Mouse (Mus musculus) forebrain, embryonic 14.5 days (tissue): ENCODE measurements at regions not wholly inside any gene's neighbourhood (a gene's known extent, or its start where the extent isn't known, plus 50 kb on each side); places are given as distances from the start of the nearest gene placed in this dataset.
A peak's percentile ranks its signal among the peaks of the same experiment; 100 is the strongest.

Experiments
- ATAC-seq: fragments of 200-750 bp; cut with Nextera tagmentation; 2 replicates; pipeline ENCODE4 v1.8.0; 2017; ENCODE audit warnings: mild to moderate bottlenecking, moderate library complexity
- DNase-seq: peaks from one replicate; pipeline ENCODE4 v3.0.0-alpha.2; 2015; ENCODE audit warnings: low spot score
- H3K27ac ChIP-seq: fragments of 300-500 bp; sonication (generic); 2 replicates; pipeline ENCODE4 v1.5.1; 2014; ENCODE audit warnings: low read depth, mild to moderate bottlenecking, control low read depth, low read length, moderate library complexity
- H3K27me3 ChIP-seq: fragments of 300-500 bp; sonication (generic); replicated peaks from 2 replicates; pipeline ENCODE4 v1.6.1; 2014; ENCODE audit warnings: low read length, control low read depth, mixed read lengths; ENCODE audit not compliant: control insufficient read depth, insufficient read depth
- H3K36me3 ChIP-seq: fragments of 300-500 bp; sonication (generic); 2 replicates; pipeline ENCODE4 v1.6.1; 2014; ENCODE audit warnings: low read length, control low read depth; ENCODE audit not compliant: control insufficient read depth, insufficient read depth
- H3K4me1 ChIP-seq: fragments of 300-500 bp; sonication (generic); 2 replicates; pipeline ENCODE4 v1.6.1; 2014; ENCODE audit warnings: antibody characterized with exemption, low read length, control low read depth; ENCODE audit not compliant: control insufficient read depth, insufficient read depth
- H3K4me2 ChIP-seq: fragments of 300-500 bp; sonication (generic); 2 replicates; pipeline ENCODE4 v1.6.1; 2014; ENCODE audit warnings: mild to moderate bottlenecking, control low read depth, low read length
- H3K4me3 ChIP-seq: fragments of 300-500 bp; sonication (generic); 2 replicates; pipeline ENCODE4 v1.5.1; 2014; ENCODE audit warnings: low read depth, low read length, control low read depth
- H3K9ac ChIP-seq: fragments of 300-500 bp; sonication (generic); 2 replicates; pipeline ENCODE4 v1.6.1; 2014; ENCODE audit warnings: mild to moderate bottlenecking, low read length, control low read depth, moderate library complexity
- H3K9me3 ChIP-seq: fragments of 300-500 bp; sonication (generic); replicated peaks from 2 replicates; pipeline ENCODE4 v1.6.1; 2016; ENCODE audit warnings: low read length, control low read depth, mixed read lengths; ENCODE audit not compliant: control insufficient read depth
- WGBS: fragments of 180-500 bp; shearing (Covaris S2); extraction: QIAGEN DNeasy Blood & Tissue Kit; methylation state at CpG from one replicate; pipeline ENCODE4 v1.1.7; 2014; 5-methylcytosine and 5-hydroxymethylcytosine counted together

GRCm38 (mm10) chr8:103270815-103271553, 485.5 kb upstream of the Cdh11 start:
- Histone ChIP-seq H3K27ac (no peak overlapping the region), H3K9ac (no peak overlapping the region), H3K9me3 (no peaks in the 10 kb centered on the region), H3K4me2 (no peak overlapping the region), H3K4me3 (no peak overlapping the region), H3K4me1 (peaks cover 10% of the 10 kb centered on the region), H3K36me3 (no peaks in the 10 kb centered on the region), H3K27me3 (no peaks in the 10 kb centered on the region)
- ATAC-seq, result no peak
- DNase-seq, result peak; percentile 17
- 35% methylated on average over 9 of the region's 9 CpGs for WGBS

GRCm38 (mm10) chr8:103272305-103273079, 487.1 kb upstream of the Cdh11 start:
- H3K4me3 ChIP-seq, result no peak overlapping the region
- no peak overlapping the region for H3K4me2 ChIP-seq
- H3K9me3 ChIP-seq, result no peaks in the 10 kb centered on the region
- no peak overlapping the region for H3K27ac ChIP-seq
- DNase-seq (peak; percentile 87), ATAC-seq (peak; percentile 91)
- H3K9ac ChIP-seq, result no peak overlapping the region
- H3K36me3 ChIP-seq, result no peaks in the 10 kb centered on the region
- no peaks in the 10 kb centered on the region for H3K27me3 ChIP-seq
- WGBS, result 3% methylated on average over 5 of the region's 5 CpGs
- peaks cover 10% of the 10 kb centered on the region for H3K4me1 ChIP-seq

- H3K9me3 ChIP-seq, result no peaks in the 10 kb centered on the region
- no peak overlapping the region for H3K9ac ChIP-seq
- no peak overlapping the region for H3K27ac ChIP-seq
- no peaks in the 10 kb centered on the region for H3K27me3 ChIP-seq
- WGBS, result 91% methylated on average over 2 of the region's 2 CpGs
- ATAC-seq (no peak), DNase-seq (no peak)
- H3K36me3 ChIP-seq, result no peaks in the 10 kb centered on the region
- no peak overlapping the region for H3K4me3 ChIP-seq
- peaks cover 10% of the 10 kb centered on the region for H3K4me1 ChIP-seq
- H3K4me2 ChIP-seq, result no peak overlapping the region
These were observed 488.0 kb upstream of the Cdh11 start for GRCm38 (mm10) chr8:103273476-103273875.

DNA sequence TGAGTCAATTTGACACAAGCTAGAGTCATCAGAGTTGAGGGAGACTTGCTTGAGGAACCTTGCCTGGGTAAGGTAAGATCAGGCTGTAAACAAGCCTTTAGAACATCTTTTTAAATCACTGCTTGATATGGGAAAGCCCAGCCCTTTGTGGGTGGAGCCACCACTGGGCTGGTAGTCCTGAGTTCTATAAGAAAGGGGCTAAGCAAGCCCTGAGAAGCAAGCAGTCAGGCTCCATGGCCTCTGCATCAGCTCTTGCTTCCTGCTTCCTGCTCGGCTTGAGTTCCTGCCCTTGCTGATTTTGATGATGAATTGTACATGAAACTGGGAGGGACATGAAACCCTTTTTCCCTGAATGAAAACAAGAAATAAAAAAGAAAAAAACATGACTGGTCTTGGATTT, 496.4 kb upstream of the Cdh11 start:
- ATAC-seq, result no peak
- Histone ChIP-seq H3K4me1 (no peaks in the 10 kb centered on the region), H3K36me3 (no peaks in the 10 kb centered on the region), H3K9me3 (no peaks in the 10 kb centered on the region), H3K27ac (no peak overlapping the region), H3K27me3 (no peaks in the 10 kb centered on the region), H3K4me3 (no peak overlapping the region), H3K4me2 (no peak overlapping the region), H3K9ac (no peak overlapping the region)
- DNase-seq, result no peak
- WGBS, result 34% methylated on average over 1 of the region's 1 CpGs

- Histone ChIP-seq H3K9me3 (no peaks in the 10 kb centered on the region), H3K27ac (no peak overlapping the region), H3K27me3 (peaks cover 3% of the 10 kb centered on the region; the same call in 1 of the 2 replicates), H3K4me3 (no peak overlapping the region), H3K36me3 (no peaks in the 10 kb centered on the region), H3K4me1 (no peaks in the 10 kb centered on the region), H3K9ac (no peak overlapping the region), H3K4me2 (0 out of 2 replicates have a peak overlapping the region, but pooled peaks have one; percentile 0)
- peak; percentile 63 for ATAC-seq
- peak; percentile 68 for DNase-seq
- WGBS, result 15% methylated on average over 12 of the region's 12 CpGs
These were observed 503.1 kb upstream of the Cdh11 start for GRCm38 (mm10) chr8:103288561-103288974.

GRCm38 (mm10) chr8:103292896-103293295, 507.5 kb upstream of the Cdh11 start:
- ATAC-seq (no peak), DNase-seq (no peak)
- H3K4me1 ChIP-seq, result no peaks in the 10 kb centered on the region
- H3K27me3 ChIP-seq, result peaks cover 3% of the 10 kb centered on the region; the same call in 1 of the 2 replicates
- H3K9me3 ChIP-seq, result no peaks in the 10 kb centered on the region
- H3K36me3 ChIP-seq, result no peaks in the 10 kb centered on the region
- no peak overlapping the region for H3K4me2 ChIP-seq
- 69% methylated on average over 2 of the region's 2 CpGs for WGBS
- no peak overlapping the region for H3K27ac ChIP-seq
- H3K9ac ChIP-seq, result no peak overlapping the region
- H3K4me3 ChIP-seq, result no peak overlapping the region

- Histone ChIP-seq H3K27ac (no peak overlapping the region), H3K4me3 (no peak overlapping the region), H3K4me1 (no peaks in the 10 kb centered on the region), H3K9ac (no peak overlapping the region), H3K9me3 (no peaks in the 10 kb centered on the region), H3K27me3 (peaks cover 10% of the 10 kb centered on the region; the same call in 1 of the 2 replicates), H3K36me3 (no peaks in the 10 kb centered on the region), H3K4me2 (no peak overlapping the region)
- WGBS, result 70% methylated on average over 1 of the region's 1 CpGs
- no peak for DNase-seq
- ATAC-seq, result no peak
These were observed 521.2 kb upstream of the Cdh11 start for GRCm38 (mm10) chr8:103306476-103307183.

- H3K27me3 ChIP-seq, result peaks cover 48% of the 10 kb centered on the region
- 6% methylated on average over 1 of the region's 1 CpGs for WGBS
- no peaks in the 10 kb centered on the region for H3K9me3 ChIP-seq
- DNase-seq (no peak), ATAC-seq (no peak)
- H3K36me3 ChIP-seq, result no peaks in the 10 kb centered on the region
- no peak overlapping the region for H3K27ac ChIP-seq
- no peak overlapping the region for H3K9ac ChIP-seq
- no peak overlapping the region for H3K4me2 ChIP-seq
- no peak overlapping the region for H3K4me3 ChIP-seq
- peaks cover 2% of the 10 kb centered on the region; the same call in 1 of the 2 replicates for H3K4me1 ChIP-seq
These were observed 528.1 kb upstream of the Cdh11 start for GRCm38 (mm10) chr8:103313576-103313975.
